Mouse (Mus musculus): ENCODE results near the gene Ctf1.

Ctf1 gene

GRCm38 (mm10) chr7:127712461-127713385 is at the start of gene Ctf1:
Ctf1 (plus strand) TSS chr7:127712736.
- peak; percentile 58; the same call in 1 of the 2 replicates for ATAC-seq (ENCODE audit: insufficient number of reproducible peaks, low FRiP score, low TSS enrichment)

GRCm38 (mm10) chr7:127662926-127663325 is 49.6 kb upstream of the Ctf1 start:
- ATAC-seq (ENCODE audit: insufficient number of reproducible peaks, low FRiP score, low TSS enrichment): no peak

- no peak for ATAC-seq (ENCODE audit: insufficient number of reproducible peaks, low FRiP score, low TSS enrichment)
Observed at GRCm38 (mm10) chr7:127666066-127666654, 46.4 kb upstream of the Ctf1 start.

GRCm38 (mm10) chr7:127666679-127667078 is 45.9 kb upstream of the Ctf1 start:
- ATAC-seq (ENCODE audit: insufficient number of reproducible peaks, low FRiP score, low TSS enrichment): no peak

- ATAC-seq (ENCODE audit: insufficient number of reproducible peaks, low FRiP score, low TSS enrichment): no peak
Observed at GRCm38 (mm10) chr7:127667171-127667570, 45.4 kb upstream of the Ctf1 start.

GRCm38 (mm10) chr7:127671880-127672774 is 40.4 kb upstream of the Ctf1 start:
- no peak for ATAC-seq (ENCODE audit: insufficient number of reproducible peaks, low FRiP score, low TSS enrichment)

GRCm38 (mm10) chr7:127672776-127673175 is 39.8 kb upstream of the Ctf1 start:
- no peak for ATAC-seq (ENCODE audit: insufficient number of reproducible peaks, low FRiP score, low TSS enrichment)

- peak; percentile 61; the same call in 1 of the 2 replicates for ATAC-seq (ENCODE audit: insufficient number of reproducible peaks, low FRiP score, low TSS enrichment)
Observed at GRCm38 (mm10) chr7:127674977-127675376, 37.6 kb upstream of the Ctf1 start.

GRCm38 (mm10) chr7:127675391-127675811 is 37.1 kb upstream of the Ctf1 start:
- ATAC-seq (ENCODE audit: insufficient number of reproducible peaks, low FRiP score, low TSS enrichment): no peak

- ATAC-seq (ENCODE audit: insufficient number of reproducible peaks, low FRiP score, low TSS enrichment): no peak
Observed at GRCm38 (mm10) chr7:127677077-127677476, 35.5 kb upstream of the Ctf1 start.

- no peak for ATAC-seq (ENCODE audit: insufficient number of reproducible peaks, low FRiP score, low TSS enrichment)
Observed at GRCm38 (mm10) chr7:127677609-127678008, 34.9 kb upstream of the Ctf1 start.

GRCm38 (mm10) chr7:127678811-127679210 is 33.7 kb upstream of the Ctf1 start:
- ATAC-seq (ENCODE audit: insufficient number of reproducible peaks, low FRiP score, low TSS enrichment): no peak

GRCm38 (mm10) chr7:127680541-127680940 is 32.0 kb upstream of the Ctf1 start:
- no peak for ATAC-seq (ENCODE audit: insufficient number of reproducible peaks, low FRiP score, low TSS enrichment)

- ATAC-seq (ENCODE audit: insufficient number of reproducible peaks, low FRiP score, low TSS enrichment): no peak
Observed at GRCm38 (mm10) chr7:127681888-127682553, 30.5 kb upstream of the Ctf1 start.

- no peak for ATAC-seq (ENCODE audit: insufficient number of reproducible peaks, low FRiP score, low TSS enrichment)
Observed at GRCm38 (mm10) chr7:127685304-127686018, 27.1 kb upstream of the Ctf1 start.

GRCm38 (mm10) chr7:127686740-127687449 is 25.6 kb upstream of the Ctf1 start:
- no peak for ATAC-seq (ENCODE audit: insufficient number of reproducible peaks, low FRiP score, low TSS enrichment)

GRCm38 (mm10) chr7:127688935-127689334 is 23.6 kb upstream of the Ctf1 start:
- ATAC-seq (ENCODE audit: insufficient number of reproducible peaks, low FRiP score, low TSS enrichment): no peak

GRCm38 (mm10) chr7:127689626-127690280 is 22.8 kb upstream of the Ctf1 start:
- ATAC-seq (ENCODE audit: insufficient number of reproducible peaks, low FRiP score, low TSS enrichment): no peak

All from cerebellum, adult (tissue).